In genomic region chr2:52211358-52211899, GRCm38 (mm10) we compare ENCODE assay signal across 14 mouse cellular contexts.
DNase-seq lines count a peak whose midpoint lies in the region; TF ChIP-seq lines count a peak whose summit lies in the region.
"Had no signal": no experiment of that assay in that cellular context is flagged by ENCODE, and none has a peak within 500 bp of the region (broad histone marks: within the 10 kb centered on the region; RNA-seq: fewer than 3 reads in every experiment).

No protein-coding gene starts in this region.

- H3K4me3 ChIP-seq in cerebellum, adult 2 months (replicated peaks; ENCODE audit: insufficient read depth, low read depth, low read length), result no peak overlapping the region
- no peak overlapping the region for H3K4me3 ChIP-seq in limb, embryonic 10.5 days
- H3K4me3 ChIP-seq: forebrain, embryonic 13.5 days; intestine, embryonic 15.5 days had no signal

- H3K27ac ChIP-seq in cerebellum, adult 2 months (ENCODE audit: insufficient read depth, low read length), result peak overlapping the region; percentile 77
- no peak overlapping the region for H3K27ac ChIP-seq in limb, embryonic 10.5 days
- H3K27ac ChIP-seq: forebrain, embryonic 13.5 days; intestine, embryonic 15.5 days; macrophage; stomach, postnatal 0 days had no signal

- peak; percentile 55 to 76 for DNase-seq in cerebellum, adult 2 months
- no peak for DNase-seq in cerebellum, adult 11 months
- peak; percentile 45 for DNase-seq in kidney, postnatal 10 days
- no peak for DNase-seq in kidney, adult 18-20 months
- peak; percentile 55 for DNase-seq in cerebellum, adult 8-10 months
- DNase-seq in limb, embryonic 10.5 days (ENCODE audit: low spot score), result peak; percentile 20
- no peak for DNase-seq in testis, postnatal 14 days (ENCODE audit: low spot score)
- DNase-seq in c-Kit-positive CD71-positive TER-119-positive erythroid progenitor cells, embryonic 14.5 days (ENCODE audit: low spot score), result no peak
- DNase-seq: right cerebral cortex, postnatal 25 days had no signal

- WGBS in cerebellum, adult 2 months, result 16% methylated on average over 5 of the region's 5 CpGs
- whole genome bisulfite sequencing in limb, embryonic 10.5 days, result 73% methylated on average over 5 of the region's 5 CpGs

- H3K4me1 ChIP-seq in cerebellum, adult 2 months (ENCODE audit: control insufficient read depth, insufficient read depth, low read length), result peaks cover 16% of the 10 kb centered on the region; the same call in 1 of the 2 replicates
- 0 out of 2 replicates have a peak, but pooled peaks cover 4% of the 10 kb centered on the region for H3K4me1 ChIP-seq in limb, embryonic 10.5 days
- H3K4me1 ChIP-seq: forebrain, embryonic 13.5 days; intestine, embryonic 15.5 days had no signal

- no peak for TF ChIP-seq POLR2A in cerebellum, adult 2 months (IDR thresholded peaks at IDR 0.05; ENCODE audit: borderline replicate concordance, insufficient read depth, low read length)

- no peaks in the 10 kb centered on the region for H3K36me3 ChIP-seq in limb, embryonic 10.5 days
- H3K36me3 ChIP-seq: intestine, embryonic 15.5 days had no signal

- no peak for TF ChIP-seq CTCF in cerebellum, adult 2 months (IDR thresholded peaks at IDR 0.05; ENCODE audit: borderline replicate concordance, insufficient read depth, low read depth, low read length)

- no peaks in the 10 kb centered on the region for H3K27me3 ChIP-seq in cerebellum, adult 2 months (ENCODE audit: control insufficient read depth, insufficient read depth, low read length)
- no peaks in the 10 kb centered on the region for H3K27me3 ChIP-seq in limb, embryonic 10.5 days (ENCODE audit: low read depth, poor library complexity, severe bottlenecking)
- H3K27me3 ChIP-seq: forebrain, embryonic 13.5 days; intestine, embryonic 15.5 days; Patski had no signal

- H3K9me3 ChIP-seq in limb, embryonic 10.5 days (replicated peaks), result no peaks in the 10 kb centered on the region
- H3K9me3 ChIP-seq: forebrain, embryonic 13.5 days; intestine, embryonic 15.5 days had no signal

Comparison
In these comparisons a context has a peak if more than half of its experiments do, and no peak if none do; other contexts are left out.
1. DNase-seq: peak in cerebellum, adult 2 months (2 of 2), kidney, postnatal 10 days (single experiment), cerebellum, adult 8-10 months (single experiment) and limb, embryonic 10.5 days (single experiment); none in cerebellum, adult 11 months (single experiment), kidney, adult 18-20 months (single experiment), testis, postnatal 14 days (single experiment) and c-Kit-positive CD71-positive TER-119-positive erythroid progenitor cells, embryonic 14.5 days (single experiment).